Mouse (Mus musculus) intestine, embryonic 16.5 days (tissue): ENCODE data around the gene Gtpbp3. TPM values are rescaled to one million over a fixed set of nuclear protein-coding genes. Genes with fewer than 3 reads are reported as not detected.
A peak's percentile ranks its signal among the peaks of the same experiment; 100 is the strongest.

ENCODE experiments used
- ATAC-seq: fragments of 200-750 bp; cut with Nextera tagmentation; 2 replicates; pipeline ENCODE4 v1.8.0; 2017; ENCODE audit warnings: moderate TSS enrichment, moderate library complexity
- H3K27ac ChIP-seq: fragments of 300-500 bp; sonication (generic); 2 replicates; pipeline ENCODE4 v1.5.1; 2014; ENCODE audit warnings: mild to moderate bottlenecking, low read length
- H3K27me3 ChIP-seq: fragments of 300-500 bp; sonication (generic); replicated peaks from 2 replicates; pipeline ENCODE4 v1.6.1; 2014; ENCODE audit warnings: low read length, control low read depth, mixed read lengths; ENCODE audit not compliant: control insufficient read depth, insufficient read depth
- H3K36me3 ChIP-seq: fragments of 300-500 bp; sonication (generic); 2 replicates; pipeline ENCODE4 v1.6.1; 2014; ENCODE audit warnings: low read length, control low read depth; ENCODE audit not compliant: control insufficient read depth, insufficient read depth
- H3K4me1 ChIP-seq: fragments of 300-500 bp; sonication (generic); 2 replicates; pipeline ENCODE4 v1.6.1; 2014; ENCODE audit warnings: low read length, control low read depth, mixed read lengths; ENCODE audit not compliant: control insufficient read depth, insufficient read depth
- H3K4me2 ChIP-seq: fragments of 300-500 bp; sonication (generic); 2 replicates; pipeline ENCODE4 v1.6.1; 2014; ENCODE audit warnings: low read depth, low read length, control low read depth
- H3K4me3 ChIP-seq: fragments of 300-500 bp; sonication (generic); 2 replicates; pipeline ENCODE4 v1.5.1; 2014; ENCODE audit warnings: mild to moderate bottlenecking, low read length
- H3K9ac ChIP-seq: fragments of 300-500 bp; sonication (generic); 2 replicates; pipeline ENCODE4 v1.6.1; 2014; ENCODE audit warnings: low read depth, low read length
- H3K9me3 ChIP-seq: fragments of 300-500 bp; sonication (generic); 2 replicates; pipeline ENCODE4 v1.6.1; 2016; ENCODE audit warnings: low read length, control low read depth; ENCODE audit not compliant: control insufficient read depth
- WGBS: fragments of 180-500 bp; shearing (Covaris S2); extraction: QIAGEN DNeasy Blood & Tissue Kit; methylation state at CpG from one replicate; pipeline ENCODE4 v1.1.7; 2014; 5-methylcytosine and 5-hydroxymethylcytosine counted together
- polyA plus RNA-seq: library from polyadenylated mRNA; unstranded; fragments of >200 nt; fragmentation: Nextera tagmentation; extraction: Ambion mirVana; gene quantifications from 2 replicates; pipeline ENCODE4 v1.2.1, GENCODE M21; 2015

Gtpbp3 gene
- polyA plus RNA-seq, 1 experiment from 2014 or later = 14.9 TPM

- WGBS = 91% methylated on average over 6 of the region's 6 CpGs
Measured at GRCm38 (mm10) chr8:71460716-71461115, 27.2 kb upstream of the Gtpbp3 start.

GRCm38 (mm10) chr8:71461152-71461840, 26.6 kb upstream of the Gtpbp3 start:
- Histone ChIP-seq H3K4me3 (no peak overlapping the region), H3K4me2 (no peak overlapping the region), H3K27ac (no peak overlapping the region), H3K4me1 (peaks cover 21% of the 10 kb centered on the region), H3K36me3 (peaks cover 7% of the 10 kb centered on the region), H3K9ac (no peak overlapping the region; the same call in 1 of the 2 replicates), H3K9me3 (no peaks in the 10 kb centered on the region), H3K27me3 (no peaks in the 10 kb centered on the region)
- 85% methylated on average over 40 of the region's 47 CpGs for WGBS
- ATAC-seq = no peak

More at GRCm38 (mm10) chr8:71460716-71461115, 27.2 kb upstream of the Gtpbp3 start:
- no peak overlapping the region for H3K4me2 ChIP-seq
- H3K9me3 ChIP-seq = no peaks in the 10 kb centered on the region
- H3K4me1 ChIP-seq = peaks cover 18% of the 10 kb centered on the region
- peaks cover 7% of the 10 kb centered on the region for H3K36me3 ChIP-seq
- no peak overlapping the region; the same call in 1 of the 2 replicates for H3K9ac ChIP-seq
- no peak for ATAC-seq
- no peaks in the 10 kb centered on the region for H3K27me3 ChIP-seq
- no peak overlapping the region for H3K27ac ChIP-seq
- H3K4me3 ChIP-seq = no peak overlapping the region

- Histone ChIP-seq H3K36me3 (peaks cover 7% of the 10 kb centered on the region), H3K4me1 (peaks cover 21% of the 10 kb centered on the region), H3K4me3 (no peak overlapping the region), H3K4me2 (no peak overlapping the region), H3K9ac (0 out of 2 replicates have a peak overlapping the region, but pooled peaks have one; percentile 88), H3K9me3 (no peaks in the 10 kb centered on the region), H3K27ac (no peak overlapping the region), H3K27me3 (no peaks in the 10 kb centered on the region)
- WGBS = 69% methylated on average over 4 of the region's 4 CpGs
- ATAC-seq = no peak
Measured at GRCm38 (mm10) chr8:71462191-71462590, 25.7 kb upstream of the Gtpbp3 start.

- H3K9ac ChIP-seq = peak overlapping the region; percentile 88
- no peak overlapping the region for H3K27ac ChIP-seq
- no peak for ATAC-seq
- peak overlapping the region; percentile 81 for H3K4me3 ChIP-seq
- no peaks in the 10 kb centered on the region for H3K27me3 ChIP-seq
- peaks cover 7% of the 10 kb centered on the region for H3K36me3 ChIP-seq
- peaks cover 21% of the 10 kb centered on the region for H3K4me1 ChIP-seq
- H3K4me2 ChIP-seq = peak overlapping the region; percentile 89
- 8% methylated on average over 16 of the region's 16 CpGs for WGBS
- H3K9me3 ChIP-seq = no peaks in the 10 kb centered on the region
Measured at GRCm38 (mm10) chr8:71462786-71463185, 25.1 kb upstream of the Gtpbp3 start.

GRCm38 (mm10) chr8:71463188-71464033, 24.5 kb upstream of the Gtpbp3 start, which contains the start of gene Abhd8:
Abhd8 (minus strand) TSS chr8:71463655.
- 1% methylated on average over 54 of the region's 55 CpGs for WGBS
- Histone ChIP-seq H3K27me3 (no peaks in the 10 kb centered on the region), H3K4me1 (peaks cover 21% of the 10 kb centered on the region), H3K36me3 (peaks cover 7% of the 10 kb centered on the region), H3K4me2 (peak within 1 kb of the TSS; percentile 89), H3K9ac (peak within 1 kb of the TSS; percentile 88), H3K9me3 (no peaks in the 10 kb centered on the region), H3K4me3 (peak within 1 kb of the TSS; percentile 81), H3K27ac (peak within 1 kb of the TSS; percentile 85)
- ATAC-seq = peak; percentile 75

GRCm38 (mm10) chr8:71464513-71465500, 23.1 kb upstream of the Gtpbp3 start, which contains the start of gene Mrpl34:
Mrpl34 (plus strand) TSS chr8:71464959.
- Histone ChIP-seq H3K4me2 (peak within 1 kb of the TSS; percentile 89), H3K4me1 (peaks cover 26% of the 10 kb centered on the region), H3K27ac (peak within 1 kb of the TSS; percentile 85), H3K9me3 (no peaks in the 10 kb centered on the region), H3K4me3 (peak within 1 kb of the TSS; percentile 81), H3K27me3 (no peaks in the 10 kb centered on the region), H3K9ac (peak within 1 kb of the TSS; percentile 75), H3K36me3 (peaks cover 7% of the 10 kb centered on the region)
- WGBS = under 1% methylated on average over 59 of the region's 59 CpGs
- ATAC-seq = peak; percentile 84

GRCm38 (mm10) chr8:71465733-71466132, 22.2 kb upstream of the Gtpbp3 start:
- H3K27ac ChIP-seq = no peak overlapping the region
- H3K4me1 ChIP-seq = peaks cover 35% of the 10 kb centered on the region
- peaks cover 7% of the 10 kb centered on the region for H3K36me3 ChIP-seq
- H3K9ac ChIP-seq = peak overlapping the region; percentile 75; the same call in 1 of the 2 replicates
- H3K4me2 ChIP-seq = peak overlapping the region; percentile 72
- no peak for ATAC-seq
- 79% methylated on average over 8 of the region's 8 CpGs for WGBS
- H3K9me3 ChIP-seq = no peaks in the 10 kb centered on the region
- peak overlapping the region; percentile 69 for H3K4me3 ChIP-seq
- H3K27me3 ChIP-seq = no peaks in the 10 kb centered on the region

GRCm38 (mm10) chr8:71466198-71466597, 21.7 kb upstream of the Gtpbp3 start:
- Histone ChIP-seq H3K27me3 (no peaks in the 10 kb centered on the region), H3K4me3 (no peak overlapping the region), H3K4me2 (no peak overlapping the region), H3K36me3 (peaks cover 3% of the 10 kb centered on the region), H3K4me1 (peaks cover 37% of the 10 kb centered on the region), H3K9me3 (no peaks in the 10 kb centered on the region), H3K9ac (no peak overlapping the region), H3K27ac (no peak overlapping the region)
- ATAC-seq = no peak
- 93% methylated on average over 5 of the region's 5 CpGs for WGBS
